Mouse (Mus musculus): ENCODE measurements around the gene Ocln. TPM values are rescaled to one million over a fixed set of nuclear protein-coding genes. Genes with fewer than 3 reads are reported as not detected.

Ocln gene
- total RNA-seq, 1 experiment = 6.2 TPM

- Histone ChIP-seq H3K36me3 (ENCODE audit: control insufficient read depth, insufficient read depth, low read length, poor library complexity, severe bottlenecking) (no peaks in the 10 kb centered on the region), H3K9me3 (ENCODE audit: control insufficient read depth, insufficient read depth, low read depth, low read length) (no peaks in the 10 kb centered on the region), H3K9ac (ENCODE audit: insufficient read depth, low read depth, low read length, poor library complexity, severe bottlenecking) (no peak overlapping the region), H3K4me3 (ENCODE audit: insufficient read depth in 1 of 2, low read depth in 1 of 2, low read length in 2 of 2, poor library complexity in 1 of 2, severe bottlenecking in 1 of 2) (no peak overlapping the region), H3K27ac (ENCODE audit: insufficient read depth, low read depth, low read length, poor library complexity, severe bottlenecking) (no peak overlapping the region), H3K4me1 (ENCODE audit: control insufficient read depth in 2 of 2, insufficient read depth in 2 of 2, low read length in 2 of 2, poor library complexity in 1 of 2) (no peaks in the 10 kb centered on the region)
- no peak for TF ChIP-seq ZNF384 (IDR thresholded peaks at IDR 0.05; ENCODE audit: low read depth, low read length)
- DNase-seq (ENCODE audit: low read depth, low spot score) = no peak
- in situ Hi-C loops (cut with MboI; ENCODE audit: low sequenced_read_pairs in 2 of 2, unreplicated experiment in 2 of 2) = no loop called here
Observed at GRCm38 (mm10) chr13:100525935-100526648, 26.4 kb downstream of the Ocln start.

- in situ Hi-C loops (cut with MboI; ENCODE audit: low sequenced_read_pairs in 2 of 2, unreplicated experiment in 2 of 2) = no loop called here
Observed at GRCm38 (mm10) chr13:100524896-100525295, 27.6 kb downstream of the Ocln start.

GRCm38 (mm10) chr13:100523698-100524097, 28.8 kb downstream of the Ocln start:
- DNase-seq (ENCODE audit: low read depth, low spot score) = no peak
- Histone ChIP-seq H3K27ac (ENCODE audit: insufficient read depth, low read depth, low read length, poor library complexity, severe bottlenecking) (no peak overlapping the region), H3K36me3 (ENCODE audit: control insufficient read depth, insufficient read depth, low read length, poor library complexity, severe bottlenecking) (no peaks in the 10 kb centered on the region), H3K9ac (ENCODE audit: insufficient read depth, low read depth, low read length, poor library complexity, severe bottlenecking) (no peak overlapping the region), H3K4me1 (ENCODE audit: control insufficient read depth in 2 of 2, insufficient read depth in 2 of 2, low read length in 2 of 2, poor library complexity in 1 of 2) (no peaks in the 10 kb centered on the region), H3K4me3 (ENCODE audit: insufficient read depth in 1 of 2, low read depth in 1 of 2, low read length in 2 of 2, poor library complexity in 1 of 2, severe bottlenecking in 1 of 2) (no peak overlapping the region), H3K9me3 (ENCODE audit: control insufficient read depth, insufficient read depth, low read depth, low read length) (no peaks in the 10 kb centered on the region)
- in situ Hi-C loops (cut with MboI; ENCODE audit: low sequenced_read_pairs in 2 of 2, unreplicated experiment in 2 of 2) = no loop called here
- TF ChIP-seq ZC3H11A (IDR thresholded peaks at IDR 0.05; ENCODE audit: borderline replicate concordance, low read depth, low read length) (no peak), ZNF384 (IDR thresholded peaks at IDR 0.05; ENCODE audit: low read depth, low read length) (no peak), MAFK (IDR thresholded peaks at IDR 0.05; ENCODE audit: insufficient read depth, low read depth, low read length) (no peak), CHD2 (IDR thresholded peaks at IDR 0.05; ENCODE audit: low read depth, low read length) (no peak), HCFC1 (IDR thresholded peaks at IDR 0.05; ENCODE audit: borderline replicate concordance, insufficient read depth, low read length) (no peak)

More at GRCm38 (mm10) chr13:100524896-100525295, 27.6 kb downstream of the Ocln start:
- TF ChIP-seq ZC3H11A (IDR thresholded peaks at IDR 0.05; ENCODE audit: borderline replicate concordance, low read depth, low read length) = no peak
- TF ChIP-seq ZNF384 (IDR thresholded peaks at IDR 0.05; ENCODE audit: low read depth, low read length) = no peak
- no peak for TF ChIP-seq MAFK (IDR thresholded peaks at IDR 0.05; ENCODE audit: insufficient read depth, low read depth, low read length)
- no peak for TF ChIP-seq CHD2 (IDR thresholded peaks at IDR 0.05; ENCODE audit: low read depth, low read length)
- TF ChIP-seq HCFC1 (IDR thresholded peaks at IDR 0.05; ENCODE audit: borderline replicate concordance, insufficient read depth, low read length) = no peak
- H3K9me3 ChIP-seq (ENCODE audit: control insufficient read depth, insufficient read depth, low read depth, low read length) = no peaks in the 10 kb centered on the region
- H3K36me3 ChIP-seq (ENCODE audit: control insufficient read depth, insufficient read depth, low read length, poor library complexity, severe bottlenecking) = no peaks in the 10 kb centered on the region
- H3K9ac ChIP-seq (ENCODE audit: insufficient read depth, low read depth, low read length, poor library complexity, severe bottlenecking) = no peak overlapping the region
- no peaks in the 10 kb centered on the region for H3K4me1 ChIP-seq (ENCODE audit: control insufficient read depth in 2 of 2, insufficient read depth in 2 of 2, low read length in 2 of 2, poor library complexity in 1 of 2)
- no peak for DNase-seq (ENCODE audit: low read depth, low spot score)
- H3K4me3 ChIP-seq (ENCODE audit: insufficient read depth in 1 of 2, low read depth in 1 of 2, low read length in 2 of 2, poor library complexity in 1 of 2, severe bottlenecking in 1 of 2) = no peak overlapping the region
- no peak overlapping the region for H3K27ac ChIP-seq (ENCODE audit: insufficient read depth, low read depth, low read length, poor library complexity, severe bottlenecking)

- Histone ChIP-seq H3K9me3 (ENCODE audit: control insufficient read depth, insufficient read depth, low read depth, low read length) (no peaks in the 10 kb centered on the region), H3K9ac (ENCODE audit: insufficient read depth, low read depth, low read length, poor library complexity, severe bottlenecking) (no peak overlapping the region), H3K27ac (ENCODE audit: insufficient read depth, low read depth, low read length, poor library complexity, severe bottlenecking) (no peak overlapping the region), H3K4me3 (ENCODE audit: insufficient read depth in 1 of 2, low read depth in 1 of 2, low read length in 2 of 2, poor library complexity in 1 of 2, severe bottlenecking in 1 of 2) (no peak overlapping the region), H3K36me3 (ENCODE audit: control insufficient read depth, insufficient read depth, low read length, poor library complexity, severe bottlenecking) (no peaks in the 10 kb centered on the region), H3K4me1 (ENCODE audit: control insufficient read depth in 2 of 2, insufficient read depth in 2 of 2, low read length in 2 of 2, poor library complexity in 1 of 2) (peaks cover 0 to 6% of the 10 kb centered on the region in 2 experiments; a peak in 1 of 4 replicates)
- no peak for DNase-seq (ENCODE audit: low read depth, low spot score)
- TF ChIP-seq ZNF384 (IDR thresholded peaks at IDR 0.05; ENCODE audit: low read depth, low read length) (no peak), ZC3H11A (IDR thresholded peaks at IDR 0.05; ENCODE audit: borderline replicate concordance, low read depth, low read length) (no peak), HCFC1 (IDR thresholded peaks at IDR 0.05; ENCODE audit: borderline replicate concordance, insufficient read depth, low read length) (no peak), MAFK (IDR thresholded peaks at IDR 0.05; ENCODE audit: insufficient read depth, low read depth, low read length) (no peak), CHD2 (IDR thresholded peaks at IDR 0.05; ENCODE audit: low read depth, low read length) (no peak)
- in situ Hi-C loops (cut with MboI; ENCODE audit: low sequenced_read_pairs in 2 of 2, unreplicated experiment in 2 of 2) = no loop called here
Observed at GRCm38 (mm10) chr13:100521724-100522591, 30.6 kb downstream of the Ocln start.

Measured in ES-E14 (cell line).